Mouse (Mus musculus) megakaryocyte, embryonic 14.5 days (primary cell): ENCODE results near the gene Gpalpp1. TPM values are rescaled to one million over a fixed set of nuclear protein-coding genes. Genes with fewer than 3 reads are reported as not detected.

Source experiments
- H3K27me3 ChIP-seq: replicated peaks from 2 replicates; pipeline ENCODE3; 2012; ENCODE audit warnings: inconsistent platforms
- H3K36me3 ChIP-seq: replicated peaks from 2 replicates; pipeline ENCODE3; 2012; ENCODE audit warnings: low read length, inconsistent platforms, mixed read lengths
- H3K4me1 ChIP-seq: 2 replicates; pipeline ENCODE4 v1.6.1; 2012; ENCODE audit warnings: inconsistent platforms
- H3K4me3 ChIP-seq: replicated peaks from 2 replicates; pipeline ENCODE3; 2012; ENCODE audit warnings: moderate library complexity, mild to moderate bottlenecking, inconsistent platforms
- H3K9me3 ChIP-seq: 2 replicates; pipeline ENCODE4 v1.6.1; 2012; ENCODE audit warnings: inconsistent platforms
- FLI1 ChIP-seq: IDR thresholded peaks from 2 replicates; pipeline ENCODE4 v1.6.1; 2012; ENCODE audit warnings: low read length, inconsistent platforms, mixed read lengths
- GATA1 ChIP-seq: IDR thresholded peaks from 3 replicates; pipeline ENCODE4 v1.6.1; 2012; ENCODE audit warnings: mixed read lengths, low read length, inconsistent platforms, borderline replicate concordance
- polyA plus RNA-seq: library from polyadenylated mRNA; stranded (reverse); fragments of >175 nt; gene quantifications from 2 replicates; pipeline ENCODE4 v1.2.3, GENCODE M21; 2012; ENCODE audit warnings: low replicate concordance; ENCODE audit not compliant: insufficient read depth

Gpalpp1 gene
- polyA plus RNA-seq, 1 experiment = 1.9 TPM

DNA sequence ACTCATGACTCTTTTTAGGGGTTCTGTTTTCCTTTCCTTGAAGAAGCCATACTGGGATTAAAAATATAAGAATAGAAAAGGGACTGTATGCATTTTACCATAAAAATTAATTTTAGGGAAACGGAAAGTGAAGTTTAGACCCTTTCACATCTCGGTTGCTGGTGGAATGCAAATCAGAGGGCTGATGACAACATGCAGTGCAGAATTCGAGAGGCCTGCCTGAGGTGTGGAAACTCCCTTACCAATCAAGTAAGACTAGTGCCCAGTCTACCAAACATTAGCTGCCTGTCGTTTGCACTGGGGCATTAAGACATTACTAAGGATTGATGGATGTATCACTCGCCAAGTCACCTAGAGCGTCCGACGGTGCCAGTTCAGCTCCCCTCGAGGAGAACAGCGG, 37.7 kb upstream of the Gpalpp1 start:
- H3K4me1 ChIP-seq = peaks cover 32% of the 10 kb centered on the region

DNA sequence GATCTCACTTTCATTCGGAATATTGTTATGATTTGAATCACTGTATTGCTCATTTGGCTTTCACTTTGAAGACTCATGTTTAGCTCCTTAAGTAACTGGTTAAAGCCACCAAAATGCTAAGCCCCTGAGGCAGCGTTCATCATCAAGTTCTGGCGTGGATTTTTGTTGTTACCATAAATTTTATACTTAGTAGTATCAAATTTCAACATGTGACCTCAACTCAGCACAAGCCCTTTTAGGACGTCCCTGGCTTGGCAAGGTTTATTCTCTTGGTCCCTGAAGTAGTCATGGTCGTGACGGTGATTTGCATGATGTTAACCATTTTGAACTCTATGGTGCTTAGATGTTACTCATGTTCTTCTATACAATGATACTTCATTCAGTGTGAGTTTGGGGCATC, 36.5 kb upstream of the Gpalpp1 start:
- no peaks in the 10 kb centered on the region for H3K9me3 ChIP-seq
- no peak for TF ChIP-seq GATA1
- TF ChIP-seq FLI1 = no peak
- H3K4me1 ChIP-seq = peaks cover 26% of the 10 kb centered on the region
- peaks cover 5% of the 10 kb centered on the region for H3K27me3 ChIP-seq
- no peaks in the 10 kb centered on the region for H3K36me3 ChIP-seq
- H3K4me3 ChIP-seq = no peak overlapping the region

More for the DNA sequence above, 37.7 kb upstream of the Gpalpp1 start:
- H3K36me3 ChIP-seq = no peaks in the 10 kb centered on the region
- TF ChIP-seq GATA1 (no peak), FLI1 (no peak)
- no peak overlapping the region for H3K4me3 ChIP-seq
- no peaks in the 10 kb centered on the region for H3K9me3 ChIP-seq
- H3K27me3 ChIP-seq = peaks cover 5% of the 10 kb centered on the region

DNA sequence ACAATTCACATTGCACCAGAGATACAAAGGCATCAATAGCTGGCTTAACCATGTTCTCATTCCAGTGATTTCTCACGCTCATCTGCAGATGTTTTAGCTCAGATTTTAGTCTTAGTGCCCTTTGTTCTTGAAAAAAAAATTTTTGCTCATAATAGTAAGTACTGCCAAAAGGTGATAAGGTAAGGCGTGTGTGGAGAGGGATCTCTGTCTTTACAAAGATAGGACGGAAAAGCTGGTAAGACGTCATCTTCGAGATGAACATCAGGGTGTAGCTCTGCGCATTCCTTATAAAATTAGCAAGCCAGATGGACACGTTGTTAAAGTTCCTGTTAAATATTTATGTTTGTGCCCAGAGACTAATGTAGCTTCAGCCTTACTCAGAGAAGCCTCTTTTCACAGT, 35.3 kb upstream of the Gpalpp1 start:
- H3K36me3 ChIP-seq = no peaks in the 10 kb centered on the region
- no peak overlapping the region for H3K4me3 ChIP-seq
- H3K9me3 ChIP-seq = no peaks in the 10 kb centered on the region
- peaks cover 18% of the 10 kb centered on the region for H3K4me1 ChIP-seq
- TF ChIP-seq FLI1 (no peak), GATA1 (no peak)
- peaks cover 5% of the 10 kb centered on the region for H3K27me3 ChIP-seq

DNA sequence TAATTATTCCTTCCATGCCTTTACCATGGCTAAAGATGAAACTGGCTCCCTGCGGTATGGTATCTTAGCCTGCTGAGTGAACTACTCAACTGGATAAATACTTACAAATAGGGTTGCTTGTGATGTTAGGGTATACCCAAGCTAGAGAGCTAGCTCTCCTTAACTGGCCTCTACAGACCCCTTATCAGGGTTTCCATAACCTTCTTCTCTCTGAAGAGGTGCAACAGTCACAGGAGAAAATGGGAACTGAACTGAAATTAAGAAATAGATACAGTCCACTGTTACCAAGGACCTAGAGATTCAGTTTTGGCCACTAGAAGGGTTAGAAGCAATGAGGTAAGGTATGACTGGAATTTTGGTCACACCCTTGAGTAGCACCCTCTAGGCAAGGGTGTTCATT, 34.7 kb upstream of the Gpalpp1 start:
- Histone ChIP-seq H3K36me3 (no peaks in the 10 kb centered on the region), H3K27me3 (peaks cover 5% of the 10 kb centered on the region), H3K9me3 (no peaks in the 10 kb centered on the region), H3K4me1 (peaks cover 12% of the 10 kb centered on the region), H3K4me3 (no peak overlapping the region)
- TF ChIP-seq FLI1 (no peak), GATA1 (no peak)

GRCm38 (mm10) chr14:76134975-76135374, 24.4 kb upstream of the Gpalpp1 start:
- TF ChIP-seq FLI1 (no peak), GATA1 (no peak)
- peaks cover 67% of the 10 kb centered on the region for H3K36me3 ChIP-seq
- H3K27me3 ChIP-seq = no peaks in the 10 kb centered on the region
- H3K9me3 ChIP-seq = no peaks in the 10 kb centered on the region
- H3K4me1 ChIP-seq = peaks cover 3% of the 10 kb centered on the region
- no peak overlapping the region for H3K4me3 ChIP-seq

DNA sequence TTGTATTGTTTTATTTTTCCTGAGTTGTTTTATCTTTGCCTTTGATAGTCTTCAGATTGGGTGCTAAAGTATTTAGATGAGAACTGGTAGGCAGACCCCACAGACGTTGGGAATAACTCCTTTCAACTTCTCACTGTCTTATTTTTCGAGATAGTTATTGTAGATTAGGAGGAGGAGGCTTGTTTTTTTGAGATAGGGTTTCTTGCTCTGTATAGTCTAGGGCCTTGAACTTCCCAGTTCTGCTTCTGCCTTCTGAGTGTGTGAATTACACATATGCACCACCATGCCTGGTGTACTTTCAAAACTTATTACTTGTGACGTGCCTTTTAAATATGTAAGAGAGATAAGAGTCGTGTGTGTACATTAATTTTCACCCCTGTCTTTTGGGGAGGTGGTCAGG, 17.6 kb upstream of the Gpalpp1 start:
- H3K27me3 ChIP-seq = no peaks in the 10 kb centered on the region
- H3K4me1 ChIP-seq = peaks cover 3% of the 10 kb centered on the region
- peaks cover 96% of the 10 kb centered on the region for H3K36me3 ChIP-seq
- no peak for TF ChIP-seq GATA1
- TF ChIP-seq FLI1 = no peak
- H3K9me3 ChIP-seq = peaks cover 4% of the 10 kb centered on the region; the same call in 1 of the 2 replicates
- no peak overlapping the region for H3K4me3 ChIP-seq

DNA sequence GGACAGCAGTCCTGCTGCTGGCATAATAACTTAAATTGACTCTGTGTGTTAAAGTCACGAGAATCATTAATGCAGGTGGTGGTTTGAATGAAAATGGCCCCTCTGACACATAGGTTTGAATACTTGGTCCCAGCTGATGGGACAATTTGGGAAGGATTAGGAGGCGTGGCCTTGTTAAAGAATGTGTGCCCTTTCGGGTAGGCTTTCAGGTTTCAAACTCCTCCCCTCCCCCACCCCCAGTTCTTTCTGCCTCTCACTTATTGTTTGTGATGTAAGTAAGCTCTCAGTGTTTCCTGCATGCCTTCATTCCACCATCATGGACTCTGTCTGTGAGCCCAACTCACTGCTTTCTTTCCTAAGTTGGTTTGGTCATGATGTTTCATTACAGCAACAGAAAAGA, 16.8 kb upstream of the Gpalpp1 start:
- TF ChIP-seq GATA1 (no peak), FLI1 (no peak)
- H3K4me1 ChIP-seq = peaks cover 5% of the 10 kb centered on the region
- peaks cover 4% of the 10 kb centered on the region; the same call in 1 of the 2 replicates for H3K9me3 ChIP-seq
- H3K4me3 ChIP-seq = no peak overlapping the region
- peaks cover 96% of the 10 kb centered on the region for H3K36me3 ChIP-seq
- no peaks in the 10 kb centered on the region for H3K27me3 ChIP-seq

- no peak for TF ChIP-seq FLI1
- no peak for TF ChIP-seq GATA1
- no peaks in the 10 kb centered on the region for H3K27me3 ChIP-seq
- no peak overlapping the region for H3K4me3 ChIP-seq
- peaks cover 6% of the 10 kb centered on the region; the same call in 1 of the 2 replicates for H3K4me1 ChIP-seq
- peaks cover 4% of the 10 kb centered on the region; the same call in 1 of the 2 replicates for H3K9me3 ChIP-seq
- H3K36me3 ChIP-seq = peaks cover 96% of the 10 kb centered on the region
These were observed 12.1 kb upstream of the Gpalpp1 start for GRCm38 (mm10) chr14:76122663-76123058.

GRCm38 (mm10) chr14:76121901-76122662, 11.5 kb upstream of the Gpalpp1 start:
- Histone ChIP-seq H3K4me3 (no peak overlapping the region), H3K4me1 (peaks cover 6% of the 10 kb centered on the region; the same call in 1 of the 2 replicates), H3K9me3 (peaks cover 1% of the 10 kb centered on the region; the same call in 1 of the 2 replicates), H3K27me3 (no peaks in the 10 kb centered on the region), H3K36me3 (peaks cover 96% of the 10 kb centered on the region)
- no peak for TF ChIP-seq GATA1
- no peak for TF ChIP-seq FLI1

- H3K9me3 ChIP-seq = no peaks in the 10 kb centered on the region
- no peaks in the 10 kb centered on the region for H3K27me3 ChIP-seq
- no peak overlapping the region for H3K4me3 ChIP-seq
- H3K4me1 ChIP-seq = peaks cover 6% of the 10 kb centered on the region; the same call in 1 of the 2 replicates
- TF ChIP-seq GATA1 (no peak), FLI1 (no peak)
- H3K36me3 ChIP-seq = peaks cover 96% of the 10 kb centered on the region
These were observed 9.9 kb upstream of the Gpalpp1 start for GRCm38 (mm10) chr14:76120472-76120871.

DNA sequence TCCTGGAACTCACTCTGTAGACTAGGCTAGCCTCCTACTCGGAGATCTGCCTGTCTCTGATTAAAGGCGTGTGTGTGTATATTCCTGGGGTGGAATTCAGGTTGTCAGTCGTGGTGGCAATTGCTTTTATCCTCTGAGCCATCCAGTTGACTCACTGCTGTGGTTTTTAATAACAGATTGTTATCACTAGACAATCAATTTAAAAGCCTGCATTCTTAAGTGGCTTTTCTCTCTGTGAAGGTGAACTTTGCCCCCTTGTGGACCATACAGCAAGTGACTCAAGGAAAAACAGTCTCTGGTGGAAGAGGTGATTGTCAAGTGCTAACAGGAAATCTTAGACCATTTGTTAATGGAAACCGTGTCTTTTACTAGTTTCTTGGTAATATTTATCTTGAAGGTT, 8.4 kb upstream of the Gpalpp1 start:
- peaks cover 12% of the 10 kb centered on the region; the same call in 1 of the 2 replicates for H3K4me1 ChIP-seq
- no peak for TF ChIP-seq GATA1
- TF ChIP-seq FLI1 = no peak
- no peaks in the 10 kb centered on the region for H3K27me3 ChIP-seq
- no peak overlapping the region for H3K4me3 ChIP-seq
- H3K36me3 ChIP-seq = peaks cover 96% of the 10 kb centered on the region
- H3K9me3 ChIP-seq = no peaks in the 10 kb centered on the region
